Mouse (Mus musculus) bone marrow, adult 2 months (tissue): Measurements from ENCODE around the gene Pdpn.

Experiments used
- CTCF ChIP-seq: fragments of 200-500 bp; IDR thresholded peaks from 2 replicates; pipeline ENCODE4 v1.5.1; 2011; ENCODE audit warnings: low read length, control low read depth; ENCODE audit not compliant: control insufficient read depth, insufficient read depth
- POLR2A ChIP-seq: fragments of 200-500 bp; IDR thresholded peaks from 2 replicates; pipeline ENCODE4 v1.6.1; 2011; ENCODE audit warnings: low read depth, mild to moderate bottlenecking, control low read depth, low read length, borderline replicate concordance; ENCODE audit not compliant: control insufficient read depth

GRCm38 (mm10) chr4:143238241-143239031, 60.9 kb downstream of the Pdpn start:
- TF ChIP-seq POLR2A (no peak), CTCF (peak; percentile 61)
